Mouse (Mus musculus): ENCODE data around the gene Mrps5.
A peak's percentile ranks its signal among the peaks of the same experiment; 100 is the strongest.

GRCm38 (mm10) chr2:127586694-127587513 is at the start of gene Mrps5, which contains the start of gene Zfp661:
- TF ChIP-seq EP300 (IDR thresholded peaks at IDR 0.05) (peak; percentile 52; the same call in 1 of the 2 replicates), CTCF (IDR thresholded peaks at IDR 0.05) (no peak)
